Mouse (Mus musculus) CH12.LX (cell line): ENCODE data around the gene Ssbp4.

Source experiments
- CTCF ChIP-seq, 2 experiments: IDR thresholded peaks in 1 of 2; conservative IDR thresholded peaks in 1 of 2; 2 replicates each; pipeline ENCODE4 v1.5.1; 2011 to 2012; ENCODE audit warnings: low read depth in 2 of 2, low read length in 2 of 2, improper control_type of control experiment in 1 of 2, inconsistent platforms in 1 of 2, mild to moderate bottlenecking in 1 of 2, moderate library complexity in 1 of 2
- MAZ ChIP-seq: IDR thresholded peaks from 2 replicates; pipeline ENCODE4 v1.6.1; 2012; ENCODE audit warnings: low read depth, mild to moderate bottlenecking, inconsistent platforms, low read length, improper control_type of control experiment, moderate library complexity
- MXI1 ChIP-seq: IDR thresholded peaks from 2 replicates; pipeline ENCODE4 v1.6.1; 2011; ENCODE audit warnings: mild to moderate bottlenecking, low read depth, low read length, improper control_type of control experiment

- TF ChIP-seq CTCF (conservative IDR thresholded peaks at IDR 0.05 in 1 of 2, IDR thresholded peaks at IDR 0.05 in 1 of 2; ENCODE audit: low read depth in 2 of 2, low read length in 2 of 2) (no peak), MXI1 (no peak), MAZ (no peak)
Observed at GRCm38 (mm10) chr8:70645501-70646224, 37.0 kb upstream of the Ssbp4 start.
